Mouse (Mus musculus): ENCODE measurements at regions not wholly inside any gene's neighbourhood (a gene's known extent, or its start where the extent isn't known, plus 50 kb on each side); places are given as distances from the start of the nearest gene placed in this dataset.

- Histone ChIP-seq H3K4me2 (no peak overlapping the region), H3K4me1 (ENCODE audit: control insufficient read depth, insufficient read depth, low read length) (no peaks in the 10 kb centered on the region), H3K36me3 (ENCODE audit: control insufficient read depth, insufficient read depth, low read length) (no peaks in the 10 kb centered on the region), H3K9me3 (ENCODE audit: control insufficient read depth, low read length) (no peaks in the 10 kb centered on the region), H3K27me3 (ENCODE audit: control insufficient read depth, insufficient read depth, low read length) (no peaks in the 10 kb centered on the region), H3K4me3 (ENCODE audit: low read depth, low read length) (no peak overlapping the region), H3K9ac (ENCODE audit: low read length) (no peak overlapping the region), H3K27ac (ENCODE audit: low read depth, low read length) (no peak overlapping the region)
- WGBS: 30% methylated on average over 1 of the region's 1 CpGs
- DNase-seq (ENCODE audit: low spot score, missing footprints) (no peak), ATAC-seq (ENCODE audit: low FRiP score) (peak; percentile 42; the same call in 1 of the 2 replicates)
Observed at GRCm38 (mm10) chr3:17547559-17548059, 400.6 kb upstream of the Cypt12 start.

- Histone ChIP-seq H3K27ac (ENCODE audit: low read depth, low read length) (peak overlapping the region; percentile 74), H3K27me3 (ENCODE audit: control insufficient read depth, insufficient read depth, low read length) (no peaks in the 10 kb centered on the region), H3K4me3 (ENCODE audit: low read depth, low read length) (no peak overlapping the region), H3K9me3 (ENCODE audit: control insufficient read depth, low read length) (no peaks in the 10 kb centered on the region), H3K4me2 (no peak overlapping the region), H3K36me3 (ENCODE audit: control insufficient read depth, insufficient read depth, low read length) (no peaks in the 10 kb centered on the region), H3K4me1 (ENCODE audit: control insufficient read depth, insufficient read depth, low read length) (peaks cover 7% of the 10 kb centered on the region), H3K9ac (ENCODE audit: low read length) (no peak overlapping the region)
- DNase-seq (ENCODE audit: low spot score, missing footprints) (peak; percentile 88), ATAC-seq (ENCODE audit: low FRiP score) (peak; percentile 70)
- WGBS: 31% methylated on average over 9 of the region's 9 CpGs
Observed at GRCm38 (mm10) chr3:17582487-17582886, 365.7 kb upstream of the Cypt12 start.

GRCm38 (mm10) chr3:17589956-17590546 is 358.2 kb upstream of the Cypt12 start:
- ATAC-seq (ENCODE audit: low FRiP score) (peak; percentile 93), DNase-seq (ENCODE audit: low spot score, missing footprints) (peak; percentile 90)
- H3K27ac ChIP-seq (ENCODE audit: low read depth, low read length): peak overlapping the region; percentile 51; the same call in 1 of the 2 replicates
- no peaks in the 10 kb centered on the region for H3K27me3 ChIP-seq (ENCODE audit: control insufficient read depth, insufficient read depth, low read length)
- WGBS: 31% methylated on average over 2 of the region's 2 CpGs
- no peaks in the 10 kb centered on the region for H3K36me3 ChIP-seq (ENCODE audit: control insufficient read depth, insufficient read depth, low read length)
- H3K4me2 ChIP-seq: no peak overlapping the region
- no peak overlapping the region for H3K9ac ChIP-seq (ENCODE audit: low read length)
- peaks cover 6% of the 10 kb centered on the region for H3K4me1 ChIP-seq (ENCODE audit: control insufficient read depth, insufficient read depth, low read length)
- no peaks in the 10 kb centered on the region for H3K9me3 ChIP-seq (ENCODE audit: control insufficient read depth, low read length)
- H3K4me3 ChIP-seq (ENCODE audit: low read depth, low read length): no peak overlapping the region

GRCm38 (mm10) chr3:17592463-17592862 is 355.7 kb upstream of the Cypt12 start:
- WGBS: 32% methylated on average over 3 of the region's 3 CpGs
- Histone ChIP-seq H3K27ac (ENCODE audit: low read depth, low read length) (no peak overlapping the region), H3K4me3 (ENCODE audit: low read depth, low read length) (no peak overlapping the region), H3K27me3 (ENCODE audit: control insufficient read depth, insufficient read depth, low read length) (no peaks in the 10 kb centered on the region), H3K36me3 (ENCODE audit: control insufficient read depth, insufficient read depth, low read length) (no peaks in the 10 kb centered on the region), H3K4me1 (ENCODE audit: control insufficient read depth, insufficient read depth, low read length) (peaks cover 6% of the 10 kb centered on the region), H3K9ac (ENCODE audit: low read length) (no peak overlapping the region), H3K4me2 (no peak overlapping the region), H3K9me3 (ENCODE audit: control insufficient read depth, low read length) (no peaks in the 10 kb centered on the region)
- ATAC-seq (ENCODE audit: low FRiP score) (peak; percentile 88), DNase-seq (ENCODE audit: low spot score, missing footprints) (peak; percentile 88)

GRCm38 (mm10) chr3:17596365-17596764 is 351.8 kb upstream of the Cypt12 start:
- H3K36me3 ChIP-seq (ENCODE audit: control insufficient read depth, insufficient read depth, low read length): no peaks in the 10 kb centered on the region
- no peaks in the 10 kb centered on the region for H3K27me3 ChIP-seq (ENCODE audit: control insufficient read depth, insufficient read depth, low read length)
- H3K4me3 ChIP-seq (ENCODE audit: low read depth, low read length): no peak overlapping the region
- H3K27ac ChIP-seq (ENCODE audit: low read depth, low read length): no peak overlapping the region
- DNase-seq (ENCODE audit: low spot score, missing footprints): peak; percentile 53
- H3K4me1 ChIP-seq (ENCODE audit: control insufficient read depth, insufficient read depth, low read length): no peaks in the 10 kb centered on the region
- no peak for ATAC-seq (ENCODE audit: low FRiP score)
- H3K4me2 ChIP-seq: no peak overlapping the region
- 66% methylated on average over 2 of the region's 2 CpGs for WGBS
- H3K9ac ChIP-seq (ENCODE audit: low read length): no peak overlapping the region
- H3K9me3 ChIP-seq (ENCODE audit: control insufficient read depth, low read length): no peaks in the 10 kb centered on the region

- peak; percentile 87 for DNase-seq (ENCODE audit: low spot score, missing footprints)
Observed at GRCm38 (mm10) chr3:17613486-17613885, 334.7 kb upstream of the Cypt12 start.

GRCm38 (mm10) chr3:17616439-17617070 is 331.7 kb upstream of the Cypt12 start:
- ATAC-seq (ENCODE audit: low FRiP score) (peak; percentile 15; the same call in 1 of the 2 replicates), DNase-seq (ENCODE audit: low spot score, missing footprints) (peak; percentile 56)
- H3K27ac ChIP-seq (ENCODE audit: low read depth, low read length): no peak overlapping the region

More at GRCm38 (mm10) chr3:17613486-17613885, 334.7 kb upstream of the Cypt12 start:
- Histone ChIP-seq H3K36me3 (ENCODE audit: control insufficient read depth, insufficient read depth, low read length) (no peaks in the 10 kb centered on the region), H3K27me3 (ENCODE audit: control insufficient read depth, insufficient read depth, low read length) (no peaks in the 10 kb centered on the region), H3K9me3 (ENCODE audit: control insufficient read depth, low read length) (no peaks in the 10 kb centered on the region), H3K4me1 (ENCODE audit: control insufficient read depth, insufficient read depth, low read length) (no peaks in the 10 kb centered on the region), H3K27ac (ENCODE audit: low read depth, low read length) (no peak overlapping the region), H3K4me3 (ENCODE audit: low read depth, low read length) (no peak overlapping the region), H3K9ac (ENCODE audit: low read length) (no peak overlapping the region), H3K4me2 (no peak overlapping the region)
- 95% methylated on average over 1 of the region's 1 CpGs for WGBS
- 0 out of 2 replicates have a peak, but pooled peaks have one; percentile 35 for ATAC-seq (ENCODE audit: low FRiP score)

GRCm38 (mm10) chr3:17619489-17619888 is 328.7 kb upstream of the Cypt12 start:
- Histone ChIP-seq H3K27me3 (ENCODE audit: control insufficient read depth, insufficient read depth, low read length) (no peaks in the 10 kb centered on the region), H3K9me3 (ENCODE audit: control insufficient read depth, low read length) (no peaks in the 10 kb centered on the region), H3K4me2 (no peak overlapping the region), H3K36me3 (ENCODE audit: control insufficient read depth, insufficient read depth, low read length) (no peaks in the 10 kb centered on the region), H3K4me1 (ENCODE audit: control insufficient read depth, insufficient read depth, low read length) (peaks cover 11% of the 10 kb centered on the region), H3K27ac (ENCODE audit: low read depth, low read length) (0 out of 2 replicates have a peak overlapping the region, but pooled peaks have one; percentile 1), H3K9ac (ENCODE audit: low read length) (no peak overlapping the region), H3K4me3 (ENCODE audit: low read depth, low read length) (no peak overlapping the region)
- DNase-seq (ENCODE audit: low spot score, missing footprints) (peak; percentile 87), ATAC-seq (ENCODE audit: low FRiP score) (peak; percentile 88)
- 14% methylated on average over 2 of the region's 2 CpGs for WGBS

More at GRCm38 (mm10) chr3:17616439-17617070, 331.7 kb upstream of the Cypt12 start:
- Histone ChIP-seq H3K9ac (ENCODE audit: low read length) (no peak overlapping the region), H3K9me3 (ENCODE audit: control insufficient read depth, low read length) (no peaks in the 10 kb centered on the region), H3K4me3 (ENCODE audit: low read depth, low read length) (no peak overlapping the region), H3K27me3 (ENCODE audit: control insufficient read depth, insufficient read depth, low read length) (no peaks in the 10 kb centered on the region), H3K36me3 (ENCODE audit: control insufficient read depth, insufficient read depth, low read length) (no peaks in the 10 kb centered on the region), H3K4me1 (ENCODE audit: control insufficient read depth, insufficient read depth, low read length) (peaks cover 8% of the 10 kb centered on the region), H3K4me2 (no peak overlapping the region)
- 82% methylated on average over 2 of the region's 2 CpGs for WGBS

GRCm38 (mm10) chr3:17619890-17620289 is 328.3 kb upstream of the Cypt12 start:
- Histone ChIP-seq H3K4me1 (ENCODE audit: control insufficient read depth, insufficient read depth, low read length) (peaks cover 11% of the 10 kb centered on the region), H3K9ac (ENCODE audit: low read length) (no peak overlapping the region), H3K4me3 (ENCODE audit: low read depth, low read length) (no peak overlapping the region), H3K27ac (ENCODE audit: low read depth, low read length) (no peak overlapping the region), H3K27me3 (ENCODE audit: control insufficient read depth, insufficient read depth, low read length) (no peaks in the 10 kb centered on the region), H3K4me2 (no peak overlapping the region), H3K36me3 (ENCODE audit: control insufficient read depth, insufficient read depth, low read length) (no peaks in the 10 kb centered on the region), H3K9me3 (ENCODE audit: control insufficient read depth, low read length) (no peaks in the 10 kb centered on the region)
- 27% methylated on average over 2 of the region's 2 CpGs for WGBS
- ATAC-seq (ENCODE audit: low FRiP score) (peak; percentile 91), DNase-seq (ENCODE audit: low spot score, missing footprints) (peak; percentile 90)
